Mouse (Mus musculus): ENCODE results near the gene Tmem201. TPM values are rescaled to one million over a fixed set of nuclear protein-coding genes. Genes with fewer than 3 reads are reported as not detected.

The Tmem201 gene
- polyA plus RNA-seq, 1 experiment from 2014 or later: 51.1 TPM

- peaks cover 26% of the 10 kb centered on the region for H3K36me3 ChIP-seq (replicated peaks)
- 98% methylated on average over 5 of the region's 5 CpGs for WGBS
Observed at GRCm38 (mm10) chr4:149727636-149728035, 10.2 kb downstream of the Tmem201 start.

DNA sequence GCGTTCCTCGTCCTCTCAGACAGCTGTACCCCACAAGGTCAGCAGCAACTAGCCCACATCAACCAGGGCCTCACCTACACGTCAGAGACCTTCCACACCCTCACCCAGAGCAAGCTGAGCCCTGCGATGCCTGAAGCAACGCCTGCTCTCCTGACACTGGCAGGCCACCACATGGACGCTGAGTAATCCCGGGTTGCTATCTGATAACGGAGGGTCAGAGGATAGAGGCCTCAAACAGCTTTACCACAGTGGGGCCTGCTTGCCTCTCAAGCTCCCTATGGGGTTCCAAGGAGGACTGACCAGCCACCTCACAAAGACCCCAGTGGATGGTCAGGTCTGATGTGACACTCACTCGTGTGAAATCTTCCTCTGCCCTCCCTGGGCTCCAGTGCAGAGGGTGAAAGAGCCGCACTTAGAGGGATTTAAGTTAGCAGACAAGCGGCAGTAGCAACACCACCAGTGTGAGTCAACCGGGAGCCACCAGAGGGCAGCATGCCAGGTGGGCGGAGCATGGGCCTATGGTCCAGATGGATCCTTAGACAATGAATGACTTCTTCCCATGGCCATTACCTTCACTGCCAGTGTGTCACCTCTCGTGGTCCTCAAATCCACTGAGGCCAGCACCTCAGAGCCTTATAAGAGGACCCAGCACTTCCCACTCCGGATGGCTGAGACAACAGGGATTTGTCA lies 12.0 kb downstream of the Tmem201 start:
- Histone ChIP-seq H3K4me1 (peaks cover 20% of the 10 kb centered on the region), H3K27ac (no peak overlapping the region), H3K4me2 (no peak overlapping the region), H3K9ac (no peak overlapping the region), H3K36me3 (replicated peaks) (peaks cover 28% of the 10 kb centered on the region), H3K4me3 (no peak overlapping the region), H3K9me3 (no peaks in the 10 kb centered on the region), H3K27me3 (replicated peaks) (no peaks in the 10 kb centered on the region)
- ATAC-seq (replicated peaks): no peak
- WGBS: 68% methylated on average over 15 of the region's 15 CpGs

More at GRCm38 (mm10) chr4:149727636-149728035, 10.2 kb downstream of the Tmem201 start:
- ATAC-seq (replicated peaks): no peak
- Histone ChIP-seq H3K27me3 (replicated peaks) (no peaks in the 10 kb centered on the region), H3K4me2 (no peak overlapping the region), H3K4me1 (peaks cover 24% of the 10 kb centered on the region), H3K9me3 (no peaks in the 10 kb centered on the region), H3K27ac (no peak overlapping the region), H3K4me3 (no peak overlapping the region), H3K9ac (no peak overlapping the region)

DNA sequence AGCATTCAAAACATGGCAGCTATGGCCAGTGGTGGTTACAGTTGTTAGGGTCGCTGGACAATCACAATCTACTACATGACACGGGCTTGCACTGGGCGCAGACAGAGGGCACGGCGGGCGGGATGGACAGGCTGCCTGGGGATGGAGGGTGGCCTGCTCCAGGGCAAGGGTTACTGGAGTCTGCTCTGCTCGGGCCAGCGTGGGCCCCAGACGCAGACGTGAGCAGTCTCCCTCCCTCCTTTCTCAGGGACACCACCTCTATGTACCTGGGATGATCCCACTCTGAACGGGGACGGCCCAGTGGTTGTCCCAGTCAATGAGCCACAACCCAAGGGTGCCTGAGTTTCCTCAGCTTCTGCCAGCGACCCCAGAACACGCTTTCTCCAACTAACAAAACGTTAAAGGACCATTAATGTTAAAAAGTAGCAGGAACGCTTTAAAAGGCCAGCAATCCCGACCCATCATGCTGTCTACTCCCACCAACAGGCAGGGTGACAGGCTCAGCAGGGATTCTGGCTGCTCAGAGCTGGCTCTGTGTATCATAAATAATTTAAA lies 12.9 kb downstream of the Tmem201 start:
- no peak overlapping the region for H3K9ac ChIP-seq

GRCm38 (mm10) chr4:149723855-149724731 lies 13.8 kb downstream of the Tmem201 start:
- no peaks in the 10 kb centered on the region for H3K27me3 ChIP-seq (replicated peaks)
- H3K4me2 ChIP-seq: no peak overlapping the region
- peak overlapping the region; percentile 57 for H3K27ac ChIP-seq
- peaks cover 20% of the 10 kb centered on the region for H3K4me1 ChIP-seq
- no peak overlapping the region for H3K9ac ChIP-seq
- H3K36me3 ChIP-seq (replicated peaks): peaks cover 33% of the 10 kb centered on the region
- H3K4me3 ChIP-seq: no peak overlapping the region
- H3K9me3 ChIP-seq: no peaks in the 10 kb centered on the region
- ATAC-seq (replicated peaks): peak; percentile 68
- 56% methylated on average over 17 of the region's 17 CpGs for WGBS

More for the DNA sequence above, 12.9 kb downstream of the Tmem201 start:
- Histone ChIP-seq H3K4me2 (no peak overlapping the region), H3K27me3 (replicated peaks) (no peaks in the 10 kb centered on the region), H3K9me3 (no peaks in the 10 kb centered on the region), H3K4me3 (no peak overlapping the region), H3K36me3 (replicated peaks) (peaks cover 33% of the 10 kb centered on the region), H3K4me1 (peaks cover 20% of the 10 kb centered on the region), H3K27ac (peak overlapping the region; percentile 57; the same call in 1 of the 2 replicates)
- WGBS: 88% methylated on average over 17 of the region's 17 CpGs
- ATAC-seq (replicated peaks): no peak

GRCm38 (mm10) chr4:149723021-149723390 lies 14.8 kb downstream of the Tmem201 start:
- Histone ChIP-seq H3K9ac (no peak overlapping the region), H3K4me3 (no peak overlapping the region), H3K36me3 (replicated peaks) (peaks cover 39% of the 10 kb centered on the region), H3K9me3 (no peaks in the 10 kb centered on the region), H3K4me2 (no peak overlapping the region), H3K4me1 (peaks cover 20% of the 10 kb centered on the region), H3K27ac (no peak overlapping the region), H3K27me3 (replicated peaks) (no peaks in the 10 kb centered on the region)
- no peak for ATAC-seq (replicated peaks)
- WGBS: 48% methylated on average over 12 of the region's 12 CpGs

DNA sequence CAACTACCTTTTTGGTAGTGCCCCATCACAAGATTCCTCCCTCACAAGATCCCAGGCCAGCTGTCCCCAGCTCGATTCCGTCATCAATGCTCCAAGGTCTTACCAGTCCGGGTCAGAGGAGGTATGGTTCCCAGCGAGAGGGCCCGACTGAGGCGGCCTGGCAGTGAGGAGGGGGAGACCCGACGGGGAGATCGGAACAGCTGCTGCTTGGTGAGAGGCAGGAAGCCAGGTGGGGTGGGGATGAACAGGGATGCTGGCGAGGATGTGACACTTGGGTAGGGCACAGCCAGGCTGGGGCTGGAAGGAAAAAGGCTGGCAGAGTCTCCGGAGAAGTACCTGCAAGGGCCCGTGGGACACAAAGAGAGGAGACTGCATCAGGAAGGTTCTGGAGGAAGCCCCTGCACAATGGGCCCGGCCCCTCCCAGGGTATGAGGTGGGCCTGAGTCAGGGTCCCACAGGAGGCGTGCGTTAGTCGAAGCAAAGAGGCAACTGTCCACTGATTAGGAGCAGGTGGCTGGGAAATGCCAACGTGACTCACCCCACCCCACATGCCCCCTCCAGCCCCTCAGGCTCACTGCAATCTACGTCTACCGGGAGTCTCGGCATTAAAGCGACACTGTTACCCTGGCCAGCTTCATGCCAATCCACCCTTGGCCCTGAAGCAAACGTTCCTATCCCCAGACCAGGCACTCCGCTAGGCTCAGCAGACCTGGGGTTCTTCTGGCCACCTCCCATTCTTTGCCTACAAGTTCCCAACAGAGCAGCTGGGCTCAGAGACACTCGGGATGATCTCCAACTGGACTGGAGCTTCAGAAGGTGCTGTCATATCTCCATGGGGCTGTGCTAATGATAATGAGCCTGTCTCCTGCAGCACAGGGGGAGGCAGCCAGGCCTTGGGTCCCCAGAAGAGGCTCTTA lies 15.5 kb downstream of the Tmem201 start:
- 74% methylated on average over 24 of the region's 24 CpGs for WGBS
- no peak overlapping the region for H3K9ac ChIP-seq
- no peak overlapping the region for H3K27ac ChIP-seq
- H3K36me3 ChIP-seq (replicated peaks): peaks cover 39% of the 10 kb centered on the region
- H3K27me3 ChIP-seq (replicated peaks): no peaks in the 10 kb centered on the region
- H3K4me1 ChIP-seq: peaks cover 20% of the 10 kb centered on the region
- ATAC-seq (replicated peaks): no peak
- H3K9me3 ChIP-seq: no peaks in the 10 kb centered on the region
- no peak overlapping the region for H3K4me3 ChIP-seq
- no peak overlapping the region for H3K4me2 ChIP-seq

- ATAC-seq (replicated peaks): no peak
- no peak overlapping the region for H3K4me3 ChIP-seq
- peaks cover 42% of the 10 kb centered on the region for H3K36me3 ChIP-seq (replicated peaks)
- H3K27me3 ChIP-seq (replicated peaks): no peaks in the 10 kb centered on the region
- peaks cover 20% of the 10 kb centered on the region for H3K4me1 ChIP-seq
- no peak overlapping the region for H3K9ac ChIP-seq
- no peaks in the 10 kb centered on the region for H3K9me3 ChIP-seq
- H3K27ac ChIP-seq: no peak overlapping the region
- H3K4me2 ChIP-seq: no peak overlapping the region
- 88% methylated on average over 8 of the region's 8 CpGs for WGBS
Observed at GRCm38 (mm10) chr4:149721163-149721562, 16.7 kb downstream of the Tmem201 start.

DNA sequence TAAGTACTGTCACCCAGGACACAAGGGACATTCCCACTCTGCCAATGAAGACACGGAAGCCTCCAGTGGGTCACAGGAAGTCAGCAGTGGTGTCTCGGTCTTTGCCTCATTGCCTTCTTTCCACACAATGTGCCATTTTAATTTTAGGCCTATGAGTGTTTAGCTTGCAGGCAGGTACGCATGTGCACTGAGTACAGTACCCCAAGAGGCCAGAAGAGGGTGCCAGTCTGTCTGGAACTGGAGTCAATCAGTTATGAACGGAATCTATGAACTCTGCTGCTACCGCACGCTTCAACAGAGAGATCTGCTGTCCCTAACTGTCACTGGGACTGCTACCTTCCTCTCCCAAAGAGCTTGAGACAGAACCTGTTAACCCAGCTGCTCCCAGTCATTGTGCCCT lies 18.2 kb downstream of the Tmem201 start:
- no peaks in the 10 kb centered on the region for H3K9me3 ChIP-seq
- peaks cover 10% of the 10 kb centered on the region for H3K4me1 ChIP-seq
- H3K27me3 ChIP-seq (replicated peaks): no peaks in the 10 kb centered on the region
- H3K36me3 ChIP-seq (replicated peaks): peaks cover 50% of the 10 kb centered on the region; the same call in 1 of the 2 replicates
- no peak overlapping the region for H3K27ac ChIP-seq
- H3K4me3 ChIP-seq: no peak overlapping the region
- ATAC-seq (replicated peaks): no peak
- H3K4me2 ChIP-seq: no peak overlapping the region
- H3K9ac ChIP-seq: no peak overlapping the region
- WGBS: 87% methylated on average over 6 of the region's 6 CpGs

DNA sequence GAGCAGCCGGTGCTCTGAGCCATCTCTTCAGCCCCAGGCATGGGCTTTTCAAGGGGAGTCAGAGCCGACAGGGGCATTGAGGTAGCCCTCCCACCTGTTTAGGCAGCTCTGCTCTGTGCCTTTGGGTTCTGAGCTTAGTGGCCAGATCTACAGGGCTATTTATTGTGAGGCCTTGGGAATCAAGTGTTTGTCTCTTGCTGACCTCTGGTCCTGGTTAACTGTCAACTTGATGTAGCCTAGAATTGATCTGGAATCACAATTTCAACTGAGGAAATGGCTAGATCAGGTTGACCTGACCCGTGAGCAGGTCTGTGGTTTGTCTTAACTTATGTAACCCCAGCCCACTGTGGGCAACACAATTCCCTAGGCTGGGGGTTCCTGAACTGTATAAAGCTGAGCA lies 23.3 kb downstream of the Tmem201 start:
- no peaks in the 10 kb centered on the region for H3K4me1 ChIP-seq

DNA sequence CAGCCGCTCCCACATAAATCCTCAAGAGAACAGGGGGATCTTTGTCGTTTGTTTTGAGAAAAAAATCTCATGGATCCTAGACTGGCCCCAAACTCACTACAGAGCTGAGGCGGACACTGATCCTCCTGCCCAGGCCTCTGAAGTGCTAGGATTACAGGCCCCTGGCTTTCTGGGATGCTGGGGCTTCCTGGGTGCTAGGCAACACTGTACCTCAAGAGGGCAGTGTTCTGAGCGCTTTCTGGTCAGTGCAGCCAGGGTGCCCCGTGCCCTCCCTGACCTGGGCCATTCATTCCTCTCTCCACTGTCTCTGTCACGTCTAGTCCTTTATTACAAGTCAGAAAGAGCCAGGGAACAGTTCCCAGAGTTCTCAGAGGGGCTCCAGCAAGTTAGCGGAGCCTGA lies 25.9 kb downstream of the Tmem201 start:
- H3K9ac ChIP-seq: no peak overlapping the region
- no peak overlapping the region for H3K4me2 ChIP-seq
- H3K27me3 ChIP-seq (replicated peaks): no peaks in the 10 kb centered on the region
- peaks cover 18% of the 10 kb centered on the region; the same call in 1 of the 2 replicates for H3K36me3 ChIP-seq (replicated peaks)
- 22% methylated on average over 7 of the region's 7 CpGs for WGBS
- no peaks in the 10 kb centered on the region for H3K4me1 ChIP-seq
- ATAC-seq (replicated peaks): no peak
- no peak overlapping the region for H3K27ac ChIP-seq
- H3K4me3 ChIP-seq: no peak overlapping the region
- H3K9me3 ChIP-seq: no peaks in the 10 kb centered on the region

More for the DNA sequence above, 23.3 kb downstream of the Tmem201 start:
- no peak overlapping the region for H3K27ac ChIP-seq
- no peak overlapping the region for H3K9ac ChIP-seq
- H3K4me2 ChIP-seq: no peak overlapping the region
- WGBS: 84% methylated on average over 3 of the region's 3 CpGs
- H3K4me3 ChIP-seq: no peak overlapping the region
- H3K27me3 ChIP-seq (replicated peaks): no peaks in the 10 kb centered on the region
- ATAC-seq (replicated peaks): no peak
- peaks cover 41% of the 10 kb centered on the region; the same call in 1 of the 2 replicates for H3K36me3 ChIP-seq (replicated peaks)
- H3K9me3 ChIP-seq: no peaks in the 10 kb centered on the region

DNA sequence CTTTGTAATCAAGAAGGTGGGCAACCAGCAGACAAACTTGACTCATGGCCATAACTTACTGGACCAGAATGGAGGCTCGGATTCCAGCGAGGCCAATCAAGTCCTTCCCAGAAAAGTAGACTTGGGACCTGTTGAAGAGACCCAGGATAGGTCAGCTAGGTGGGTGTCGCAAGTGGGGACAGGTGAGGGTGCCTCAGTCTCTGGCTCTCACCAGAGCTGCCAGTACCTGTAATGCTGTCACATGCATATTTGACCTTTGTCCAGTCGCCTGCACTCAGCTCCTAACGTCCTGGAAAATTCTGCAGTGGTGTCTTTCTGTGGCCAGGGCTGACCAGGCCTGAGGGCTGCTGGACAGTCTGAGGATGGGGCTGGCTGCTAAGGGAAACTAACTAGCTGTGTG lies 26.4 kb downstream of the Tmem201 start:
- no peak overlapping the region for H3K27ac ChIP-seq
- H3K36me3 ChIP-seq (replicated peaks): peaks cover 14% of the 10 kb centered on the region; the same call in 1 of the 2 replicates
- H3K9ac ChIP-seq: no peak overlapping the region
- H3K27me3 ChIP-seq (replicated peaks): no peaks in the 10 kb centered on the region
- H3K9me3 ChIP-seq: no peaks in the 10 kb centered on the region
- WGBS: 93% methylated on average over 5 of the region's 5 CpGs
- no peak overlapping the region for H3K4me2 ChIP-seq
- no peak overlapping the region for H3K4me3 ChIP-seq
- no peak for ATAC-seq (replicated peaks)
- no peaks in the 10 kb centered on the region for H3K4me1 ChIP-seq
